Mouse (Mus musculus): ENCODE data around the gene Gm11020. TPM values are rescaled to one million over a fixed set of nuclear protein-coding genes. Genes with fewer than 3 reads are reported as not detected.

The Gm11020 gene
- polyA plus RNA-seq, 1 experiment from 2014 or later = not detected

- Histone ChIP-seq H3K4me2 (no peak overlapping the region), H3K9ac (no peak overlapping the region), H3K27ac (no peak overlapping the region), H3K4me3 (replicated peaks) (no peak overlapping the region), H3K4me1 (no peaks in the 10 kb centered on the region), H3K27me3 (no peaks in the 10 kb centered on the region), H3K9me3 (replicated peaks) (no peaks in the 10 kb centered on the region), H3K36me3 (no peaks in the 10 kb centered on the region)
- no peak for ATAC-seq (replicated peaks; ENCODE audit: low FRiP score)
- WGBS = 75% methylated on average over 5 of the region's 5 CpGs
Measured at GRCm38 (mm10) chr8:104333786-104334185, 12.4 kb downstream of the Gm11020 start.

GRCm38 (mm10) chr8:104334196-104334595, 12.8 kb downstream of the Gm11020 start:
- H3K4me3 ChIP-seq (replicated peaks) = no peak overlapping the region
- H3K27me3 ChIP-seq = no peaks in the 10 kb centered on the region
- WGBS = 78% methylated on average over 1 of the region's 1 CpGs
- no peaks in the 10 kb centered on the region; the same call in 1 of the 2 replicates for H3K4me1 ChIP-seq
- H3K9ac ChIP-seq = no peak overlapping the region
- H3K36me3 ChIP-seq = no peaks in the 10 kb centered on the region
- no peak overlapping the region for H3K27ac ChIP-seq
- H3K4me2 ChIP-seq = no peak overlapping the region
- no peak for ATAC-seq (replicated peaks; ENCODE audit: low FRiP score)
- H3K9me3 ChIP-seq (replicated peaks) = no peaks in the 10 kb centered on the region

GRCm38 (mm10) chr8:104336806-104337205, 15.4 kb downstream of the Gm11020 start:
- ATAC-seq (replicated peaks; ENCODE audit: low FRiP score) = no peak
- 83% methylated on average over 1 of the region's 1 CpGs for WGBS

GRCm38 (mm10) chr8:104337890-104338289, 16.5 kb downstream of the Gm11020 start:
- no peak overlapping the region for H3K4me2 ChIP-seq
- 0 out of 2 replicates have a peak, but pooled peaks cover 3% of the 10 kb centered on the region for H3K36me3 ChIP-seq
- WGBS = 64% methylated on average over 3 of the region's 3 CpGs
- H3K9ac ChIP-seq = no peak overlapping the region
- no peak overlapping the region for H3K4me3 ChIP-seq (replicated peaks)
- H3K27ac ChIP-seq = no peak overlapping the region
- no peaks in the 10 kb centered on the region for H3K9me3 ChIP-seq (replicated peaks)
- H3K4me1 ChIP-seq = peaks cover 29% of the 10 kb centered on the region
- H3K27me3 ChIP-seq = no peaks in the 10 kb centered on the region
- no peak for ATAC-seq (replicated peaks; ENCODE audit: low FRiP score)

More at GRCm38 (mm10) chr8:104336806-104337205, 15.4 kb downstream of the Gm11020 start:
- Histone ChIP-seq H3K4me3 (replicated peaks) (no peak overlapping the region), H3K27me3 (no peaks in the 10 kb centered on the region), H3K36me3 (0 out of 2 replicates have a peak, but pooled peaks cover under 1% of the 10 kb centered on the region), H3K4me2 (no peak overlapping the region), H3K9ac (no peak overlapping the region), H3K27ac (no peak overlapping the region), H3K9me3 (replicated peaks) (no peaks in the 10 kb centered on the region), H3K4me1 (peaks cover 19% of the 10 kb centered on the region)

- 0 out of 2 replicates have a peak, but pooled peaks have one; percentile 1 for ATAC-seq (replicated peaks; ENCODE audit: low FRiP score)
- Histone ChIP-seq H3K9me3 (replicated peaks) (no peaks in the 10 kb centered on the region), H3K4me3 (replicated peaks) (peak within 1 kb of the TSS; percentile 79), H3K27ac (peak within 1 kb of the TSS; percentile 91), H3K36me3 (peaks cover 7% of the 10 kb centered on the region; the same call in 1 of the 2 replicates), H3K4me2 (peak within 1 kb of the TSS; percentile 82), H3K27me3 (no peaks in the 10 kb centered on the region), H3K9ac (peak within 1 kb of the TSS; percentile 88), H3K4me1 (peaks cover 40% of the 10 kb centered on the region)
- WGBS = 12% methylated on average over 16 of the region's 18 CpGs
Measured at GRCm38 (mm10) chr8:104339229-104339982, 18.0 kb downstream of the Gm11020 start, which contains the start of gene Cmtm3. Gene Cmtm3 (plus strand): TSS chr8:104339410.

DNA sequence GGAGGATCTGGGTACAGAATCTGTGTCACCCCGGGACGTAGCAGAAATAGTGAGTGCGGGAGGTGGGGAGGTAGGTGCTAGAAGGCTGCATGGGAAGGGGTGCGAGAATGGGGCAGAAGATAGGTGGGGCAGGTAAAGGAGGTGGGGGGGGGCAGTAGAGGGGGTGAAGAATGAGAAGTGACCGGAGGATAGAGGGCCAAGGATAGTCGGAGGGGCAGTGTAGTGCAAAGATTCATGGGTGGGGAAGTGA, 18.5 kb downstream of the Gm11020 start:
- WGBS = 3% methylated on average over 6 of the region's 6 CpGs
- Histone ChIP-seq H3K27me3 (no peaks in the 10 kb centered on the region), H3K9me3 (replicated peaks) (no peaks in the 10 kb centered on the region), H3K36me3 (peaks cover 12% of the 10 kb centered on the region), H3K27ac (peak overlapping the region; percentile 91), H3K9ac (peak overlapping the region; percentile 88), H3K4me2 (peak overlapping the region; percentile 82), H3K4me3 (replicated peaks) (peak overlapping the region; percentile 79), H3K4me1 (peaks cover 40% of the 10 kb centered on the region)
- ATAC-seq (replicated peaks; ENCODE audit: low FRiP score) = peak; percentile 6

GRCm38 (mm10) chr8:104340233-104341105, 19.1 kb downstream of the Gm11020 start:
- peaks cover 40% of the 10 kb centered on the region for H3K4me1 ChIP-seq
- WGBS = under 1% methylated on average over 53 of the region's 54 CpGs
- ATAC-seq (replicated peaks; ENCODE audit: low FRiP score) = peak; percentile 78
- H3K4me2 ChIP-seq = peak overlapping the region; percentile 82
- peaks cover 18% of the 10 kb centered on the region for H3K36me3 ChIP-seq
- no peaks in the 10 kb centered on the region for H3K9me3 ChIP-seq (replicated peaks)
- no peaks in the 10 kb centered on the region for H3K27me3 ChIP-seq
- H3K4me3 ChIP-seq (replicated peaks) = peak overlapping the region; percentile 79
- peak overlapping the region; percentile 91 for H3K27ac ChIP-seq
- H3K9ac ChIP-seq = peak overlapping the region; percentile 88

DNA sequence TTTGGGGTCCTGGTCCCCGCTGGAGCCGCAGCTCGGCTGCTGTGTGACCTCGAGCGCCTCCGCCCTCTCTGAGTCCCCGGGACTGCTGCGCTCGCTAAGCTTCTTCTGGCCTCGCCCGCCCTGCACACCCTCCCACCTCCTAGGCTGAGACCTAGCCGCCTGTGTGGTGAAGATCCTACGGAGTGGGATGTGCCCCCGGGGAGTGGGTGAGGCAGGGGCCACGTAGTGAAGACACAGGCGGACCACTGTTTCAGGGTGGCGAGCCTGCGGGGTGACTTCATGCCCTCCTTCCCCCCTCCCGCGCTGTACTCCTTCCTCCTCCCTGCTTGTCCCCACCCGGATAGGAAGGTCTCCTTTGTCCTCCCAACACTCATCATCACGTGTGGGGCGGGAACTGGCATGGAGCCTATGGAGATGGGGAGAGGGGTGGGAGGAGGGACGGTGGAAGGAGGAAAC, 19.8 kb downstream of the Gm11020 start:
- Histone ChIP-seq H3K4me3 (replicated peaks) (peak overlapping the region; percentile 79), H3K27ac (peak overlapping the region; percentile 91), H3K9ac (peak overlapping the region; percentile 88), H3K9me3 (replicated peaks) (no peaks in the 10 kb centered on the region), H3K36me3 (peaks cover 24% of the 10 kb centered on the region), H3K4me1 (peaks cover 40% of the 10 kb centered on the region), H3K4me2 (peak overlapping the region; percentile 82), H3K27me3 (no peaks in the 10 kb centered on the region)
- ATAC-seq (replicated peaks; ENCODE audit: low FRiP score) = peak; percentile 78
- under 1% methylated on average over 24 of the region's 24 CpGs for WGBS

- Histone ChIP-seq H3K4me3 (replicated peaks) (peak overlapping the region; percentile 79), H3K9ac (peak overlapping the region; percentile 88)
- 40% methylated on average over 6 of the region's 6 CpGs for WGBS
Measured at GRCm38 (mm10) chr8:104341678-104342077, 20.3 kb downstream of the Gm11020 start.

DNA sequence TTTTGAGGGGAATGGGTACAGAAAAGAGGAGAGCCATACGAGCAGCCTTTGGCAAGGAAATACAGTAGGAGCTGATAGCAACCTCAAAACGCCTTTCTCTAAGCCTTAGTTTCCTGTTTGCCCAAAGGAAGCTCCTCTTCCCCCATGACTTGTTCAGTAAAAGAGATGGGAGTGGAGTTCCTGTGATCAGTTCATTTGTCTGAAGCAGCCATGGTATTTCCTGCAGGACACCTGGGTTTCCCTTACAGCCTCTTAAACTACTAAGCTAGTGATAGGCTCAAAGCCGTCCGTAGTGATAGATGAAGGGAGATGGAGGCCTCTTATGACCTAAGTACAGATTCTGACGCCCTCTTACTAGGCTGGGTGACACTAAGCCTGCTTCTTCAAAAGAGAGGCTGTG, 21.1 kb downstream of the Gm11020 start:
- Histone ChIP-seq H3K36me3 (peaks cover 37% of the 10 kb centered on the region), H3K4me1 (peaks cover 40% of the 10 kb centered on the region), H3K27ac (no peak overlapping the region), H3K9ac (no peak overlapping the region), H3K4me3 (replicated peaks) (no peak overlapping the region), H3K4me2 (peak overlapping the region; percentile 7; the same call in 1 of the 2 replicates), H3K27me3 (no peaks in the 10 kb centered on the region), H3K9me3 (replicated peaks) (no peaks in the 10 kb centered on the region)
- 76% methylated on average over 5 of the region's 5 CpGs for WGBS
- ATAC-seq (replicated peaks; ENCODE audit: low FRiP score) = no peak

More at GRCm38 (mm10) chr8:104341678-104342077, 20.3 kb downstream of the Gm11020 start:
- H3K27ac ChIP-seq = peak overlapping the region; percentile 91
- peaks cover 40% of the 10 kb centered on the region for H3K4me1 ChIP-seq
- no peaks in the 10 kb centered on the region for H3K27me3 ChIP-seq
- peak overlapping the region; percentile 82 for H3K4me2 ChIP-seq
- no peaks in the 10 kb centered on the region for H3K9me3 ChIP-seq (replicated peaks)
- H3K36me3 ChIP-seq = peaks cover 30% of the 10 kb centered on the region
- ATAC-seq (replicated peaks; ENCODE audit: low FRiP score) = no peak

DNA sequence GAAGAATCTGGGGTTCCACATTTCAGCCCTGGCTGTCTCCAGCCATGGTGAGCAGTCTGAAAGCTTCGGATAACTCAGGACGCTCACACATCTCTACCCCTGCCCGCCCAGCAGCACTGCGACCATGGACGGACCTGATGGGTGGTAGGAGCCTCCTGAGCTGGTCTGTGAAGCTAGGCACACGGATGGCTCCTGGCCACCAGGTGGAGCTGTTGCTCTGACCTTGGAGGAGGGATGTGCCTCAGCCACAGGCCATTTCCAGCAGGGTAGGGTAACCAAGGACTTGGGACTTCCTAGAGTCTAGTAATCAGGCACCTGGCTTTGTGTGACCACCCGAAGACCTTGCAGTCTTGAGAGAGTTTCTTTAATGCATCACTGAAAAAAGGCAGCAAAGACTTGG, 22.6 kb downstream of the Gm11020 start:
- Histone ChIP-seq H3K4me2 (no peak overlapping the region), H3K36me3 (peaks cover 47% of the 10 kb centered on the region), H3K9me3 (replicated peaks) (no peaks in the 10 kb centered on the region), H3K27ac (no peak overlapping the region), H3K27me3 (no peaks in the 10 kb centered on the region), H3K4me3 (replicated peaks) (no peak overlapping the region), H3K9ac (no peak overlapping the region), H3K4me1 (peaks cover 40% of the 10 kb centered on the region)
- 14% methylated on average over 7 of the region's 7 CpGs for WGBS
- peak; percentile 40; the same call in 1 of the 2 replicates for ATAC-seq (replicated peaks; ENCODE audit: low FRiP score)

DNA sequence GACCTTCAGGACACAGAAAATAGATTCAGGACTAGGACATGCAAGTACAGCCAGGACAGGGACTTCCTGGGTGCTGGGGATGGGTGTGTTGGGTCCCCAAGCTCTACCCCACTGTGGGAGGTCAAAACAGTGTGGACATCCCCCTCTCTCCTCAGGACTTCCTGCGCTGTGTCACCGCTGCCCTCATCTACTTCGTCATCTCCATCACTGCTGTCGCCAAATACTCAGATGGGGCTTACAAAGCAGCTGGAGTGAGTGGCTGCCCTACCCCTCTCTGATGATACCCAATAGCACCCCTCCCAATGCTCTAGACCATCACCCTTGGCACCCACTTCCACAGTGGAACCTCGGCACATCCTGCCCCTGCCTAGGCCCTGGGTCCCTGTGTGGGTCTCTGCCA, 23.3 kb downstream of the Gm11020 start:
- no peaks in the 10 kb centered on the region for H3K27me3 ChIP-seq
- no peak for ATAC-seq (replicated peaks; ENCODE audit: low FRiP score)
- no peak overlapping the region for H3K27ac ChIP-seq
- H3K9ac ChIP-seq = no peak overlapping the region
- H3K4me2 ChIP-seq = no peak overlapping the region
- H3K36me3 ChIP-seq = peaks cover 47% of the 10 kb centered on the region
- 91% methylated on average over 5 of the region's 5 CpGs for WGBS
- peaks cover 36% of the 10 kb centered on the region for H3K4me1 ChIP-seq
- no peak overlapping the region for H3K4me3 ChIP-seq (replicated peaks)
- no peaks in the 10 kb centered on the region for H3K9me3 ChIP-seq (replicated peaks)
